Comparison of ENCODE assay signal across 23 mouse cellular contexts in the genomic region with DNA sequence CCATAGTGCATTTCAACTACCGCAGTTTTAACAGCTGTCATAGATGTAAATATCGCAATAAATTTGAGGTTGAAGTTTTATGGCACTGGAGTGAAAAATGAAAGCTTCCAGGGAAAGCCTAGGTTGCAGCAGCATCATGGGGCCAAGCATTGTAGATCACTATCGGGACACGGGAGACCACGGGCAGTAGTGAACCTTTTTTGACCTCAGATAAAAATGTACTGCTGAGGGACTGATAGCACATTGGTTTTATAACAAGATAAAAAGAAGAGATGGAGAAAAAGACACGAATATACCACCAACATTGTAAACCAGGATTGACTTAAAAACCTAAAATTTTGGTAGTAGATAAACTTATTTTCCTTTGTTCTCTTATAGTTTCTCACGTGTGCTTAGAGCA.
DNase-seq lines count a peak whose midpoint lies in the region; ATAC-seq and TF ChIP-seq lines count a peak whose summit lies in the region.
"Had no signal": no experiment of that assay in that cellular context is flagged by ENCODE, and none has a peak within 500 bp of the region (broad histone marks: within the 10 kb centered on the region; RNA-seq: fewer than 3 reads in every experiment).

No protein-coding gene starts in this region.

- no peaks in the 10 kb centered on the region for H3K27me3 ChIP-seq in lung, embryonic 14.5 days (ENCODE audit: insufficient read depth, low read length)
- H3K27me3 ChIP-seq in MEL (ENCODE audit: control insufficient read depth in 1 of 2, insufficient read depth in 2 of 2, low read length in 2 of 2): no peaks in the 10 kb centered on the region
- H3K27me3 ChIP-seq: CH12.LX; embryonic facial prominence, embryonic 12.5 days; forebrain, embryonic 13.5 days; forebrain, embryonic 15.5 days; Patski had no signal

- TF ChIP-seq RAD21 in MEL (IDR thresholded peaks at IDR 0.05; ENCODE audit: low read depth, low read length): no peak

- TF ChIP-seq POLR2A in MEL (IDR thresholded peaks at IDR 0.05; ENCODE audit: control insufficient read depth in 1 of 2, insufficient read depth in 1 of 2, low read depth in 1 of 2, low read length in 2 of 2, poor library complexity in 1 of 2): no peak

- no peaks in the 10 kb centered on the region for H3K79me2 ChIP-seq in MEL (ENCODE audit: control insufficient read depth, insufficient read depth, low read length, poor library complexity)

- H3K9ac ChIP-seq in lung, embryonic 14.5 days: no peak overlapping the region
- H3K9ac ChIP-seq in MEL (ENCODE audit: control insufficient read depth, low read depth, low read length, poor library complexity, severe bottlenecking): no peak overlapping the region
- H3K9ac ChIP-seq: embryonic facial prominence, embryonic 12.5 days; forebrain, embryonic 13.5 days; forebrain, embryonic 15.5 days; forebrain, postnatal 0 days had no signal

- TF ChIP-seq EP300 in MEL (IDR thresholded peaks at IDR 0.05; ENCODE audit: low read depth in 1 of 2, low read length in 2 of 2): peak; percentile 44 to 72

- H3K9me3 ChIP-seq in lung, embryonic 14.5 days (ENCODE audit: low read depth, low read length): no peaks in the 10 kb centered on the region
- no peaks in the 10 kb centered on the region for H3K9me3 ChIP-seq in MEL (replicated peaks; ENCODE audit: insufficient read depth, low read length)
- H3K9me3 ChIP-seq: embryonic facial prominence, embryonic 10.5 days; embryonic facial prominence, embryonic 12.5 days; forebrain, embryonic 13.5 days; forebrain, embryonic 15.5 days; G1E had no signal

- H3K27ac ChIP-seq in lung, embryonic 14.5 days (ENCODE audit: low read depth): no peak overlapping the region
- peak overlapping the region; percentile 41; the same call in 1 of the 2 replicates for H3K27ac ChIP-seq in MEL (ENCODE audit: control insufficient read depth, low read depth, low read length)
- H3K27ac ChIP-seq: embryonic facial prominence, embryonic 10.5 days; embryonic facial prominence, embryonic 12.5 days; forebrain, embryonic 13.5 days; forebrain, embryonic 15.5 days had no signal

- TF ChIP-seq CTCF in lung, embryonic 14.5 days (IDR thresholded peaks at IDR 0.05; ENCODE audit: low read depth): no peak
- no peak for TF ChIP-seq CTCF in MEL (IDR thresholded peaks at IDR 0.05 in 2 of 3, conservative IDR thresholded peaks at IDR 0.05 in 1 of 3; ENCODE audit: control insufficient read depth in 1 of 3, insufficient read depth in 1 of 3, low read depth in 2 of 3, low read length in 3 of 3, poor library complexity in 1 of 3, severe bottlenecking in 1 of 3)

- H3K36me3 ChIP-seq in lung, embryonic 14.5 days (ENCODE audit: insufficient read depth): no peaks in the 10 kb centered on the region
- peaks cover 0 to 6% of the 10 kb centered on the region in 2 experiments; a peak in 2 of 4 replicates for H3K36me3 ChIP-seq in MEL (ENCODE audit: control insufficient read depth in 1 of 2, insufficient read depth in 2 of 2, low read length in 2 of 2)
- H3K36me3 ChIP-seq: embryonic facial prominence, embryonic 10.5 days; embryonic facial prominence, embryonic 12.5 days; forebrain, embryonic 15.5 days; G1E had no signal

- no peak overlapping the region for H3K4me3 ChIP-seq in lung, embryonic 14.5 days (ENCODE audit: low read depth, low read length)
- H3K4me3 ChIP-seq in MEL (ENCODE audit: control insufficient read depth in 1 of 2, insufficient read depth in 1 of 2, low read depth in 2 of 2, low read length in 2 of 2): peak overlapping the region in 1 of 2 experiments; percentile 29; a peak in 2 of 4 replicates
- H3K4me3 ChIP-seq: embryonic facial prominence, embryonic 10.5 days; embryonic facial prominence, embryonic 12.5 days; forebrain, embryonic 13.5 days; forebrain, embryonic 15.5 days had no signal

- no peaks in the 10 kb centered on the region; the same call in 1 of the 2 replicates for H3K4me1 ChIP-seq in lung, embryonic 14.5 days (ENCODE audit: insufficient read depth)
- H3K4me1 ChIP-seq in MEL (ENCODE audit: control insufficient read depth in 1 of 2, insufficient read depth in 2 of 2, low read length in 2 of 2): peaks cover 10 to 11% of the 10 kb centered on the region in 2 experiments
- H3K4me1 ChIP-seq: forebrain, embryonic 13.5 days; forebrain, embryonic 15.5 days had no signal

- 46% methylated on average over 7 of the region's 7 CpGs for WGBS in lung, embryonic 14.5 days

- H3K4me2 ChIP-seq in lung, embryonic 14.5 days: no peak overlapping the region
- H3K4me2 ChIP-seq: embryonic facial prominence, embryonic 12.5 days; forebrain, embryonic 13.5 days; forebrain, embryonic 15.5 days had no signal

- ATAC-seq in lung, embryonic 14.5 days (ENCODE audit: insufficient read depth): no peak
- ATAC-seq: activated CD4-positive, CD25-positive, alpha-beta regulatory T cell, adult 4 months; CD4-positive, CD25-positive, alpha-beta regulatory T cell, adult 4 months; forebrain, embryonic 13.5 days; forebrain, embryonic 15.5 days; forebrain, postnatal 0 days; Patski had no signal

- peak; percentile 9 for DNase-seq in lung, embryonic 14.5 days
- no peak for DNase-seq in lung, postnatal 4 days
- peak; percentile 36 for DNase-seq in MEL (ENCODE audit: low read depth, low spot score)
- DNase-seq in testis, postnatal 14 days (ENCODE audit: low spot score): no peak
- no peak for DNase-seq in Muller cell, postnatal 12 days (ENCODE audit: inconsistent ontology term)
- DNase-seq: adrenal gland, adult 8-10 months; adrenal gland, postnatal 14 days; adrenal gland, postnatal 36 days; cerebellum, adult 11-12 months; cerebellum, adult 2 months; cerebellum, adult 9-10 months; cerebellum, postnatal 10 days; cerebellum, postnatal 25 days; forebrain, postnatal 0 days had no signal

TF ChIP-seq in MEL, 35 proteins besides CTCF, POLR2A, EP300 and RAD21:
- peak; percentile 73; the same call in 1 of the 2 replicates for TF ChIP-seq TCF12 (IDR thresholded peaks at IDR 0.05; ENCODE audit: low read depth, low read length)
- peak; percentile 57; the same call in 1 of the 2 replicates for TF ChIP-seq ETS1 (IDR thresholded peaks at IDR 0.05; ENCODE audit: low read depth, low read length)
- TF ChIP-seq RCOR1 (IDR thresholded peaks at IDR 0.05; ENCODE audit: low read depth, low read length): 0 out of 2 replicates have a peak, but pooled peaks have one; percentile 51
- TF ChIP-seq USF1 (IDR thresholded peaks at IDR 0.05; ENCODE audit: low read depth, low read length): no peak
- TF ChIP-seq SMC3 (IDR thresholded peaks at IDR 0.05; ENCODE audit: low read depth, low read length): no peak
- TF ChIP-seq GATA1 (IDR thresholded peaks at IDR 0.05; ENCODE audit: low read depth, low read length): peak; percentile 59

Comparison
In these comparisons a context has a peak if more than half of its experiments do, and no peak if none do; other contexts are left out.
1. DNase-seq: peak in lung, embryonic 14.5 days (single experiment) and MEL (single experiment); none in lung, postnatal 4 days (0 of 2), testis, postnatal 14 days (single experiment) and Muller cell, postnatal 12 days (single experiment).